ENCODE assay signal across 9 mouse cellular contexts in genomic region chr15:25411461-25411860, GRCm38 (mm10). TPM values are rescaled to one million over a fixed set of nuclear protein-coding genes. Genes with fewer than 3 reads are reported as not detected.
DNase-seq lines count a peak whose midpoint lies in the region; ATAC-seq and TF ChIP-seq lines count a peak whose summit lies in the region.
"Had no signal": no experiment of that assay in that cellular context is flagged by ENCODE, and none has a peak within 500 bp of the region (broad histone marks: within the 10 kb centered on the region; RNA-seq: fewer than 3 reads in every experiment).

No protein-coding gene starts in this region.

- 37% methylated on average over 7 of the region's 7 CpGs for WGBS in kidney, embryonic 15.5 days
- WGBS in hindbrain, embryonic 13.5 days = 7% methylated on average over 7 of the region's 7 CpGs

- no peak overlapping the region for H3ac ChIP-seq in myocyte (ENCODE audit: control insufficient read depth, insufficient read length)

- DNase-seq in kidney, postnatal 14 days = no peak
- DNase-seq in embryo, embryonic 10.5 days (ENCODE audit: low spot score) = peak; percentile 72
- no peak for DNase-seq in thymus, postnatal 10 days (ENCODE audit: low spot score in 2 of 2)
- DNase-seq in gastrocnemius, postnatal 36 days = no peak

- H3K27me3 ChIP-seq in kidney, embryonic 15.5 days = no peaks in the 10 kb centered on the region
- no peaks in the 10 kb centered on the region for H3K27me3 ChIP-seq in hindbrain, embryonic 13.5 days
- no peaks in the 10 kb centered on the region for H3K27me3 ChIP-seq in myocyte (ENCODE audit: control insufficient read depth, insufficient read depth, insufficient read length)

- H3K4me3 ChIP-seq in kidney, embryonic 15.5 days (replicated peaks) = peak overlapping the region; percentile 88
- peak overlapping the region; percentile 99 for H3K4me3 ChIP-seq in hindbrain, embryonic 13.5 days
- H3K4me3 ChIP-seq in myocyte = peak overlapping the region; percentile 94

- H3K27ac ChIP-seq in kidney, embryonic 15.5 days = no peak overlapping the region
- peak overlapping the region; percentile 100 for H3K27ac ChIP-seq in hindbrain, embryonic 13.5 days

- ATAC-seq in kidney, embryonic 15.5 days (replicated peaks; ENCODE audit: low FRiP score) = no peak
- ATAC-seq in hindbrain, embryonic 13.5 days (ENCODE audit: low FRiP score) = no peak
- ATAC-seq in monocyte, adult 5-6 weeks (replicated peaks; ENCODE audit: insufficient number of reproducible peaks, low FRiP score, low TSS enrichment, poor library complexity, severe bottlenecking) = no peak
- ATAC-seq: inflammation-experienced regulatory T-cells, adult 6 months had no signal

- peak overlapping the region; percentile 73 for H3K4me2 ChIP-seq in kidney, embryonic 15.5 days
- peak overlapping the region; percentile 76 for H3K4me2 ChIP-seq in hindbrain, embryonic 13.5 days
- peak overlapping the region; percentile 80 for H3K4me2 ChIP-seq in myocyte (ENCODE audit: low read depth)

- H3K79me2 ChIP-seq in myocyte (ENCODE audit: control insufficient read depth, insufficient read depth) = peaks cover 69% of the 10 kb centered on the region

- no peaks in the 10 kb centered on the region for H3K36me3 ChIP-seq in kidney, embryonic 15.5 days
- H3K36me3 ChIP-seq in hindbrain, embryonic 13.5 days = no peaks in the 10 kb centered on the region
- peaks cover 8% of the 10 kb centered on the region for H3K36me3 ChIP-seq in myocyte (ENCODE audit: control insufficient read depth, insufficient read depth)

- H3K9ac ChIP-seq in kidney, embryonic 15.5 days = peak overlapping the region; percentile 74
- peak overlapping the region; percentile 100 for H3K9ac ChIP-seq in hindbrain, embryonic 13.5 days

- peaks cover 13% of the 10 kb centered on the region; the same call in 1 of the 2 replicates for H3K4me1 ChIP-seq in kidney, embryonic 15.5 days
- H3K4me1 ChIP-seq in hindbrain, embryonic 13.5 days (replicated peaks) = peaks cover 43% of the 10 kb centered on the region

- intact Hi-C loops in gastrocnemius, postnatal 36 days (cut with DNase I) = no loop called here

- H3K9me3 ChIP-seq in kidney, embryonic 15.5 days (replicated peaks) = no peaks in the 10 kb centered on the region
- no peaks in the 10 kb centered on the region for H3K9me3 ChIP-seq in hindbrain, embryonic 13.5 days

- no peak for TF ChIP-seq POLR2A in myocyte (IDR thresholded peaks at IDR 0.05; ENCODE audit: insufficient read length, low read depth)

TF ChIP-seq in myocyte, 11 proteins besides CTCF, POLR2A, EP300 and RAD21:
- no peak for TF ChIP-seq SRF (IDR thresholded peaks at IDR 0.05; ENCODE audit: control insufficient read depth, insufficient read length, low read depth)
- TF ChIP-seq CEBPB (IDR thresholded peaks at IDR 0.05; ENCODE audit: insufficient read depth, poor library complexity, severe bottlenecking) = no peak
- TF ChIP-seq USF1 (IDR thresholded peaks at IDR 0.05; ENCODE audit: low read depth) = no peak
- no peak for TF ChIP-seq E2F4 (IDR thresholded peaks at IDR 0.05; ENCODE audit: insufficient read depth)
- no peak for TF ChIP-seq POLR2AphosphoS2 (IDR thresholded peaks at IDR 0.05; ENCODE audit: insufficient read length, low read depth)
- no peak for TF ChIP-seq REST (IDR thresholded peaks at IDR 0.05; ENCODE audit: insufficient read depth, insufficient read length)
- TF ChIP-seq MYOG (IDR thresholded peaks at IDR 0.05; ENCODE audit: control insufficient read depth in 1 of 3, insufficient read depth in 1 of 3, insufficient read length in 2 of 3, low read depth in 2 of 3) = no peak
- TF ChIP-seq MAX (IDR thresholded peaks at IDR 0.05; ENCODE audit: low read depth) = no peak
- no peak for TF ChIP-seq TCF3 (IDR thresholded peaks at IDR 0.05; ENCODE audit: insufficient read length, low read depth)
- TF ChIP-seq MYOD1 (IDR thresholded peaks at IDR 0.05; ENCODE audit: control insufficient read depth in 1 of 3, insufficient read length in 2 of 3, low read depth in 2 of 3) = no peak
- TF ChIP-seq TCF12 (IDR thresholded peaks at IDR 0.05; ENCODE audit: insufficient read depth, poor library complexity, severe bottlenecking) = no peak

RNA-seq across cellular contexts. Expression of gene Basp1, which starts 2.1 kb away (rescaled TPM):
- polyA plus RNA-seq in kidney, embryonic 15.5 days (2015; fragmentation: Nextera tagmentation; extraction: Ambion mirVana) = 26.1 and 29.5 TPM in 2 replicates
- polyA plus RNA-seq in hindbrain, embryonic 13.5 days (2015; fragmentation: Nextera tagmentation; extraction: Ambion mirVana) = 202 and 215 TPM in 2 replicates
- 103 TPM for polyA plus RNA-seq in myocyte (2012; fragmentation: generic; extraction: Trizol)
- 1 to 10 TPM; 2.2 to 2.3 TPM for total RNA-seq in gastrocnemius, postnatal 36 days (2021)
- total RNA-seq in monocyte, adult 5-6 weeks (2017) = 1.6 to 17.8 TPM (median 16.7 TPM) in 3 replicates
